Mouse (Mus musculus): ENCODE results near the gene Ptprm.

DNA sequence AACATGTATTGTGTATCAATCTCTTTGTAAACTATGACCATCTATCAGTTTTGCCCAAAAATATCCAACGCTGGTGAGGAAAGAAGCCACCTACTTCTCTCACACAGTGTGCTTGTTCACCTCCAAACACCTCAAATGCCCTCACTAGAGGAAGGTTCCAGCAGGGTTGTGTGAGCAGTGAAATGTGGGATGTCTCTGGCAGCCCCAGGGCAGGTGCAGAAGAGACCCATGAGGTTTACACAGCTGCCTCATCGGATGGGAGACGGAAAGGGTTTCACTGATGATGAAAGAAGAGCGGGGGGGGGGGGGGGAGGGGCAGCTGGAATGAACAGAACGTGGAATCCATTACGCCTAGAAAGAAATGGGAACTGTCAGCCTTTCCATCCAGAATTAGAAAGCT, 98.1 kb downstream of the Ptprm start:
- TF ChIP-seq CTCF (IDR thresholded peaks at IDR 0.05; ENCODE audit: borderline replicate concordance, control insufficient read depth, extremely low read depth, insufficient read depth, low read length, poor library complexity), result no peak
- TF ChIP-seq POLR2A (IDR thresholded peaks at IDR 0.05; ENCODE audit: control insufficient read depth, extremely low read depth, insufficient read depth, low read length, poor library complexity), result no peak

Measured in thymus, adult 2 months (tissue).